Mouse (Mus musculus): ENCODE measurements around the gene Lin7a.

Lin7a gene

GRCm38 (mm10) chr10:107271321-107272130, at the start of gene Lin7a:
Gene Lin7a (plus strand): TSS chr10:107271686.
- DNase-seq = peak; percentile 58

GRCm38 (mm10) chr10:107221726-107222125, 49.8 kb upstream of the Lin7a start:
- no peak for DNase-seq

- no peak for DNase-seq
Measured at GRCm38 (mm10) chr10:107222406-107223185, 48.9 kb upstream of the Lin7a start.

GRCm38 (mm10) chr10:107223186-107223440, 48.4 kb upstream of the Lin7a start:
- DNase-seq = no peak

GRCm38 (mm10) chr10:107223821-107224220, 47.7 kb upstream of the Lin7a start:
- DNase-seq = no peak

- DNase-seq = no peak
Measured at GRCm38 (mm10) chr10:107224596-107225330, 46.7 kb upstream of the Lin7a start.

GRCm38 (mm10) chr10:107225331-107225835, 46.1 kb upstream of the Lin7a start:
- no peak for DNase-seq

GRCm38 (mm10) chr10:107225871-107226270, 45.6 kb upstream of the Lin7a start:
- DNase-seq = no peak

GRCm38 (mm10) chr10:107227901-107228300, 43.6 kb upstream of the Lin7a start:
- DNase-seq = no peak

GRCm38 (mm10) chr10:107228776-107229175, 42.7 kb upstream of the Lin7a start:
- no peak for DNase-seq

- no peak for DNase-seq
Measured at GRCm38 (mm10) chr10:107229416-107229815, 42.1 kb upstream of the Lin7a start.

GRCm38 (mm10) chr10:107230081-107230850, 41.2 kb upstream of the Lin7a start:
- DNase-seq = no peak

- no peak for DNase-seq
Measured at GRCm38 (mm10) chr10:107230851-107231130, 40.7 kb upstream of the Lin7a start.

- no peak for DNase-seq
Measured at GRCm38 (mm10) chr10:107231421-107232010, 40.0 kb upstream of the Lin7a start.

GRCm38 (mm10) chr10:107232491-107233110, 38.9 kb upstream of the Lin7a start:
- no peak for DNase-seq

- no peak for DNase-seq
Measured at GRCm38 (mm10) chr10:107233221-107233620, 38.3 kb upstream of the Lin7a start.

GRCm38 (mm10) chr10:107233825-107234224, 37.7 kb upstream of the Lin7a start:
- DNase-seq = no peak

- no peak for DNase-seq
Measured at GRCm38 (mm10) chr10:107234421-107235400, 36.8 kb upstream of the Lin7a start.

- no peak for DNase-seq
Measured at GRCm38 (mm10) chr10:107235496-107235895, 36.0 kb upstream of the Lin7a start.

GRCm38 (mm10) chr10:107236211-107236610, 35.3 kb upstream of the Lin7a start:
- no peak for DNase-seq

GRCm38 (mm10) chr10:107237076-107237475, 34.4 kb upstream of the Lin7a start:
- no peak for DNase-seq

Data from right cerebral cortex, postnatal 4 days (tissue).